Mouse (Mus musculus): ENCODE data around the gene Tsfm. TPM values are rescaled to one million over a fixed set of nuclear protein-coding genes. Genes with fewer than 3 reads are reported as not detected.

The Tsfm gene
- polyA plus RNA-seq, 1 experiment from 2014 or later: 67.7 TPM

DNA sequence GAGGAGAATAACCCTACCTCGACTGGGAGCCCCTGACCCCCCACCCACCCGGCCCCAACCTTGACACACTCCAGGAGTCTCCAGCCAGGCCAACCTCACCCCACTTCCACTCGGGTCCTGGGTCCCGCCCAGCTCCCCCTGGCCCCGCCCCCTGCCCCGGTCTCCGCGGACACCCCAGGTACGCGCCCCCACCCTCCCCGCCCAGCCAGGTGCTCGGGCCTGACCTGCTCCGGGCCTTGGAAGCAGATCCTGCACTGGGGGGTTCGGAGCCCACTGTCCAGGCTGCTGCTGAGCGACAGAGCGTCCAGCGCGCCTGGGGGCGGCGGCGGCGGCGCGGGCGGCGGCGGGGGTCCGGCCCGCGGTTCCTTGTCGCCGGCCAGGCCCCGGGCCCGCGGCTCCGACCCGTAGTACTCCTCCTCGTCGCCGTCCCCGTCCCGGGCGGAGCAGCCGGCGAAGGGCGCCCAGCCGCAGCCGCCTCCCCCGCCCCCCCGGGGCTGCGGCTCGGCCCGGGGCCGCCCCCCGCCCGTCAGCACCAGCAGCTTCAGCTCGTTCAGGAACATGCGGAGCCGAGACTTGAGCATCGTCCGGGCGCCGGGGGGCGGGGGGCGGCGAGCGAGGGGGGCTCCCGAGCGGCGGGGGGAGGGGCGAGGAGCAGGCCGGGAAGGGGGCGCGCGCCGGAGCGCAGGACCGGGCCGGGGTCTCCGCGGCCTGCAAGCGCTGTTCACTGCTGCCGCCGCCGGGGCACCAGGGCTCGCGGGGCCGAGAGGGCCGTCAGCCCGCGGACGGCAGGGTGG lies 28.7 kb upstream of the Tsfm start:
- Histone ChIP-seq H3K4me3 (ENCODE audit: low read depth, low read length) (peak overlapping the region; percentile 85), H3K36me3 (ENCODE audit: control insufficient read depth, insufficient read depth, low read length) (peaks cover 26% of the 10 kb centered on the region), H3K4me1 (ENCODE audit: control insufficient read depth, insufficient read depth, low read length) (peaks cover 28% of the 10 kb centered on the region), H3K27ac (ENCODE audit: low read length) (peak overlapping the region; percentile 89), H3K9me3 (replicated peaks; ENCODE audit: control insufficient read depth, low read length, poor library complexity, severe bottlenecking) (no peaks in the 10 kb centered on the region), H3K9ac (ENCODE audit: low read depth, low read length) (peak overlapping the region; percentile 91), H3K27me3 (ENCODE audit: control insufficient read depth, insufficient read depth, low read depth, low read length) (no peaks in the 10 kb centered on the region), H3K4me2 (ENCODE audit: low read length) (peak overlapping the region; percentile 82)
- WGBS: under 1% methylated on average over 39 of the region's 92 CpGs
- ATAC-seq: 0 out of 2 replicates have a peak, but pooled peaks have one; percentile 0

DNA sequence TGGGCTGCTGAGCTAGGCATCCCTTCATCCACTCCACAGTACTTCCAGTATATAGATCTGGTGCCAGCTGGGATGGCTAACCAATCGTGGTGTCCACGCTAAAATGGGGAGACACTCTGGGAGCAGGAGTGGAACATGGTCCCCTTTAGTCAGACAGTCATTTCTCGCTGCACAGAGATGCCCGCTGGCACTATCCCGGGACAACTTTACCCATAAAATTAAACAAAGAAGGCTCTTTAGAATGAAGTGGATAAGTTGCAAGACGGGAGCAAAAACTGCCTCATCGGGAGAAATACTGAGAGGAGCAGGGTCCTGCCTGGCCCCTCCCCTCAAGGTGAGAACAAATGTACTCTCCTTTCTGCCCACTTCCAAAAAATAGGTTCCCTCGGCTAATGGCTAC lies 28.1 kb upstream of the Tsfm start:
- no peaks in the 10 kb centered on the region for H3K9me3 ChIP-seq (replicated peaks; ENCODE audit: control insufficient read depth, low read length, poor library complexity, severe bottlenecking)
- H3K9ac ChIP-seq (ENCODE audit: low read depth, low read length): peak overlapping the region; percentile 91
- peak overlapping the region; percentile 82 for H3K4me2 ChIP-seq (ENCODE audit: low read length)
- peaks cover 30% of the 10 kb centered on the region for H3K36me3 ChIP-seq (ENCODE audit: control insufficient read depth, insufficient read depth, low read length)
- 3% methylated on average over 8 of the region's 8 CpGs for WGBS
- H3K4me1 ChIP-seq (ENCODE audit: control insufficient read depth, insufficient read depth, low read length): peaks cover 28% of the 10 kb centered on the region
- no peaks in the 10 kb centered on the region for H3K27me3 ChIP-seq (ENCODE audit: control insufficient read depth, insufficient read depth, low read depth, low read length)
- ATAC-seq: no peak
- H3K27ac ChIP-seq (ENCODE audit: low read length): peak overlapping the region; percentile 89
- H3K4me3 ChIP-seq (ENCODE audit: low read depth, low read length): peak overlapping the region; percentile 85

- Histone ChIP-seq H3K9me3 (replicated peaks; ENCODE audit: control insufficient read depth, low read length, poor library complexity, severe bottlenecking) (no peaks in the 10 kb centered on the region), H3K36me3 (ENCODE audit: control insufficient read depth, insufficient read depth, low read length) (peaks cover 30% of the 10 kb centered on the region), H3K9ac (ENCODE audit: low read depth, low read length) (peak overlapping the region; percentile 17; the same call in 1 of the 2 replicates), H3K27ac (ENCODE audit: low read length) (no peak overlapping the region), H3K4me1 (ENCODE audit: control insufficient read depth, insufficient read depth, low read length) (peaks cover 28% of the 10 kb centered on the region), H3K27me3 (ENCODE audit: control insufficient read depth, insufficient read depth, low read depth, low read length) (no peaks in the 10 kb centered on the region), H3K4me2 (ENCODE audit: low read length) (peak overlapping the region; percentile 82), H3K4me3 (ENCODE audit: low read depth, low read length) (peak overlapping the region; percentile 85)
- WGBS: 0% methylated on average over 9 of the region's 9 CpGs
- no peak for ATAC-seq
Observed at GRCm38 (mm10) chr10:127058161-127058560, 27.5 kb upstream of the Tsfm start.

GRCm38 (mm10) chr10:127056490-127056889 lies 25.9 kb upstream of the Tsfm start:
- Histone ChIP-seq H3K4me2 (ENCODE audit: low read length) (no peak overlapping the region), H3K4me3 (ENCODE audit: low read depth, low read length) (no peak overlapping the region), H3K4me1 (ENCODE audit: control insufficient read depth, insufficient read depth, low read length) (peaks cover 21% of the 10 kb centered on the region), H3K36me3 (ENCODE audit: control insufficient read depth, insufficient read depth, low read length) (peaks cover 30% of the 10 kb centered on the region), H3K9me3 (replicated peaks; ENCODE audit: control insufficient read depth, low read length, poor library complexity, severe bottlenecking) (no peaks in the 10 kb centered on the region), H3K27me3 (ENCODE audit: control insufficient read depth, insufficient read depth, low read depth, low read length) (peaks cover 5% of the 10 kb centered on the region), H3K9ac (ENCODE audit: low read depth, low read length) (no peak overlapping the region), H3K27ac (ENCODE audit: low read length) (no peak overlapping the region)
- ATAC-seq: no peak
- 90% methylated on average over 20 of the region's 20 CpGs for WGBS

DNA sequence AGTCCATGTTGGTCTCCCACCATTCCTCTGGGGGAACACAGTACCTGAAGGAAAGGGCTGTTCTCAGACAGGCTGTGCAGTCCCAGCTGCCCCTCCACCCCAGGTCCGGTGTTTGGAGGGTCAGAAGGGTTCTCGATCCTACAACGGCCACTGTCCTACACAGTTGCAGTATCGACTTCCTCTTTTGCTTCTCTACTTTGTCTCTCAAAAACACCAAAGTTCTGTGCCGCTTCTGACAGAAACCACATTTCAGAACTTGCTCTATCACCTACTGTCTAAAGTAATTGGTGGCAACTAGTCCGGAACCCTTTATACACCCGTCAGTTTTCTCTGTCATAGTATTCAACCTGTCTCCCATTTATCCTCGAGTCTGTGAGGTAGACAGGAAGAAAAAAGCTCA lies 24.8 kb upstream of the Tsfm start:
- H3K4me3 ChIP-seq (ENCODE audit: low read depth, low read length): no peak overlapping the region
- no peak overlapping the region for H3K9ac ChIP-seq (ENCODE audit: low read depth, low read length)
- H3K27ac ChIP-seq (ENCODE audit: low read length): no peak overlapping the region
- 88% methylated on average over 8 of the region's 8 CpGs for WGBS
- peaks cover 16% of the 10 kb centered on the region for H3K27me3 ChIP-seq (ENCODE audit: control insufficient read depth, insufficient read depth, low read depth, low read length)
- no peak overlapping the region for H3K4me2 ChIP-seq (ENCODE audit: low read length)
- no peaks in the 10 kb centered on the region for H3K9me3 ChIP-seq (replicated peaks; ENCODE audit: control insufficient read depth, low read length, poor library complexity, severe bottlenecking)
- H3K4me1 ChIP-seq (ENCODE audit: control insufficient read depth, insufficient read depth, low read length): peaks cover 18% of the 10 kb centered on the region
- no peak for ATAC-seq
- peaks cover 30% of the 10 kb centered on the region for H3K36me3 ChIP-seq (ENCODE audit: control insufficient read depth, insufficient read depth, low read length)

DNA sequence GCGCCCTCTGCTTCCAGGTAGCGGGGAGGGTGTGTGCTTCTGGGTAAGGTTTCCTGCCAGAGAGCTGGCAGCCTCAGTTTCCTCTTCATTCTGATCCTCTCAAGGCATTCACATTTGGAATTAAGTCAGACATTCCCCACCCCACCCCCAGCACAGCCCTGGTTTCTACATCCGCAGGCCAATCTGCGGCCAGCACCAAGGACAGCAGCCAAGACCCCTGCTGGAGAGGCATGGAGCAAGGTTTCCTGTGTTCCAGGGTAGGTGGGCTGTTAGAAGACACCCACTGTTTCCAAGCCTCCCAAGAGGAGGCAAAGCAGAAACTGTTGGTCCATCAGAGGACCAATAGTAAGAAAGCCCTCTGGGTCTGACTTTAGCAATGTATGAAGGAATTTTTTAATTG lies 24.0 kb upstream of the Tsfm start:
- no peak for ATAC-seq
- Histone ChIP-seq H3K27me3 (ENCODE audit: control insufficient read depth, insufficient read depth, low read depth, low read length) (peaks cover 24% of the 10 kb centered on the region), H3K9me3 (replicated peaks; ENCODE audit: control insufficient read depth, low read length, poor library complexity, severe bottlenecking) (no peaks in the 10 kb centered on the region), H3K4me3 (ENCODE audit: low read depth, low read length) (no peak overlapping the region), H3K9ac (ENCODE audit: low read depth, low read length) (no peak overlapping the region), H3K36me3 (ENCODE audit: control insufficient read depth, insufficient read depth, low read length) (peaks cover 30% of the 10 kb centered on the region), H3K4me1 (ENCODE audit: control insufficient read depth, insufficient read depth, low read length) (peaks cover 18% of the 10 kb centered on the region), H3K27ac (ENCODE audit: low read length) (no peak overlapping the region), H3K4me2 (ENCODE audit: low read length) (no peak overlapping the region)
- 77% methylated on average over 4 of the region's 4 CpGs for WGBS

- Histone ChIP-seq H3K27me3 (ENCODE audit: control insufficient read depth, insufficient read depth, low read depth, low read length) (peaks cover 43% of the 10 kb centered on the region), H3K4me3 (ENCODE audit: low read depth, low read length) (no peak overlapping the region), H3K4me1 (ENCODE audit: control insufficient read depth, insufficient read depth, low read length) (peaks cover 5% of the 10 kb centered on the region; the same call in 1 of the 2 replicates), H3K9me3 (replicated peaks; ENCODE audit: control insufficient read depth, low read length, poor library complexity, severe bottlenecking) (no peaks in the 10 kb centered on the region), H3K36me3 (ENCODE audit: control insufficient read depth, insufficient read depth, low read length) (peaks cover 11% of the 10 kb centered on the region), H3K9ac (ENCODE audit: low read depth, low read length) (no peak overlapping the region), H3K27ac (ENCODE audit: low read length) (no peak overlapping the region), H3K4me2 (ENCODE audit: low read length) (no peak overlapping the region)
- no peak for ATAC-seq
- WGBS: 19% methylated on average over 10 of the region's 10 CpGs
Observed at GRCm38 (mm10) chr10:127050119-127050474, 19.5 kb upstream of the Tsfm start.

- no peak overlapping the region for H3K4me2 ChIP-seq (ENCODE audit: low read length)
- no peak overlapping the region for H3K27ac ChIP-seq (ENCODE audit: low read length)
- no peak overlapping the region for H3K4me3 ChIP-seq (ENCODE audit: low read depth, low read length)
- no peak for ATAC-seq
- whole genome bisulfite sequencing: 3% methylated on average over 29 of the region's 29 CpGs
- no peaks in the 10 kb centered on the region for H3K9me3 ChIP-seq (replicated peaks; ENCODE audit: control insufficient read depth, low read length, poor library complexity, severe bottlenecking)
- peaks cover 43% of the 10 kb centered on the region for H3K27me3 ChIP-seq (ENCODE audit: control insufficient read depth, insufficient read depth, low read depth, low read length)
- peaks cover 4% of the 10 kb centered on the region; the same call in 1 of the 2 replicates for H3K4me1 ChIP-seq (ENCODE audit: control insufficient read depth, insufficient read depth, low read length)
- 0 out of 2 replicates have a peak overlapping the region, but pooled peaks have one; percentile 21 for H3K9ac ChIP-seq (ENCODE audit: low read depth, low read length)
- H3K36me3 ChIP-seq (ENCODE audit: control insufficient read depth, insufficient read depth, low read length): peaks cover 5% of the 10 kb centered on the region
Observed at GRCm38 (mm10) chr10:127049395-127050118, 18.9 kb upstream of the Tsfm start.
